Mouse (Mus musculus) CH12.LX (cell line): ENCODE results near the gene Ripply1. TPM values are rescaled to one million over a fixed set of nuclear protein-coding genes. Genes with fewer than 3 reads are reported as not detected.

Experiments used
- DNase-seq: peaks from one replicate; pipeline ENCODE4 v3.0.0-alpha.2; 2013; ENCODE audit errors: extremely low read depth
- H3K27ac ChIP-seq: 2 replicates; pipeline ENCODE4 v1.5.1; 2012; ENCODE audit warnings: low read depth, mild to moderate bottlenecking, control low read depth, moderate library complexity; ENCODE audit not compliant: insufficient read depth
- H3K27me3 ChIP-seq: replicated peaks from 2 replicates; pipeline ENCODE3; 2012; ENCODE audit warnings: inconsistent platforms
- H3K36me3 ChIP-seq, 2 experiments: replicated peaks in 1 of 2; 2 replicates each; pipeline versions ENCODE3 to v1.6.1; 2012; ENCODE audit warnings: inconsistent platforms in 1 of 2, low read length in 1 of 2, mild to moderate bottlenecking in 1 of 2, mixed read lengths in 1 of 2, moderate library complexity in 1 of 2; ENCODE audit not compliant: control insufficient read depth in 1 of 2, insufficient read depth in 1 of 2
- H3K4me1 ChIP-seq, 2 experiments: 2 replicates each; pipeline ENCODE4 v1.6.1; 2012; ENCODE audit warnings: inconsistent platforms in 1 of 2, moderate library complexity in 1 of 2; ENCODE audit not compliant: insufficient read depth in 2 of 2, control insufficient read depth in 1 of 2
- H3K4me2 ChIP-seq: 2 replicates; pipeline ENCODE4 v1.6.1; 2012; ENCODE audit warnings: low read depth, mild to moderate bottlenecking, control low read depth; ENCODE audit not compliant: poor library complexity, insufficient read depth, severe bottlenecking
- H3K4me3 ChIP-seq, 3 experiments: fragments of 150-350 bp in 1 of 3; sonication (generic) in 1 of 3; replicated peaks in 1 of 3; 2 replicates each; pipeline versions ENCODE3 to v1.5.1; 2011 to 2012; ENCODE audit warnings: low read depth in 2 of 3, low read length in 2 of 3, mild to moderate bottlenecking in 2 of 3, moderate library complexity in 2 of 3, control low read depth in 1 of 3, improper control_type of control experiment in 1 of 3, inconsistent platforms in 1 of 3, mixed read lengths in 1 of 3; ENCODE audit not compliant: poor library complexity in 1 of 3
- H3K79me2 ChIP-seq: replicated peaks from 2 replicates; pipeline ENCODE4 v1.6.1; 2012; ENCODE audit warnings: mild to moderate bottlenecking, moderate library complexity; ENCODE audit not compliant: control insufficient read depth, poor library complexity, insufficient read depth, severe bottlenecking; ENCODE audit errors: extremely low read depth
- H3K9ac ChIP-seq: 2 replicates; pipeline ENCODE4 v1.6.1; 2012; ENCODE audit warnings: low read depth, mild to moderate bottlenecking, control low read depth, moderate library complexity; ENCODE audit not compliant: insufficient read depth
- H3K9me3 ChIP-seq: replicated peaks from 2 replicates; pipeline ENCODE3; 2012; ENCODE audit warnings: low read length, inconsistent platforms, mixed read lengths
- CHD1 ChIP-seq: IDR thresholded peaks from 2 replicates; pipeline ENCODE4 v1.6.1; 2012; ENCODE audit warnings: low read depth, low read length, improper control_type of control experiment, inconsistent platforms
- CHD2 ChIP-seq: IDR thresholded peaks from 2 replicates; pipeline ENCODE4 v1.6.1; 2011; ENCODE audit warnings: low read length, improper control_type of control experiment
- CTCF ChIP-seq, 2 experiments: IDR thresholded peaks in 1 of 2; conservative IDR thresholded peaks in 1 of 2; 2 replicates each; pipeline ENCODE4 v1.5.1; 2011 to 2012; ENCODE audit warnings: low read depth in 2 of 2, low read length in 2 of 2, improper control_type of control experiment in 1 of 2, inconsistent platforms in 1 of 2, mild to moderate bottlenecking in 1 of 2, moderate library complexity in 1 of 2
- E2F4 ChIP-seq: IDR thresholded peaks from 2 replicates; pipeline ENCODE4 v1.6.1; 2011; ENCODE audit warnings: low read depth, low read length, improper control_type of control experiment; ENCODE audit not compliant: insufficient replicate concordance
- GABPA ChIP-seq: IDR thresholded peaks from 2 replicates; pipeline ENCODE4 v1.6.1; 2012; ENCODE audit warnings: low read depth, low read length, improper control_type of control experiment, inconsistent platforms; ENCODE audit not compliant: insufficient replicate concordance
- HCFC1 ChIP-seq: IDR thresholded peaks from 2 replicates; pipeline ENCODE4 v1.6.1; 2012; ENCODE audit warnings: low read depth, mild to moderate bottlenecking, inconsistent platforms, low read length, improper control_type of control experiment
- JUN ChIP-seq: IDR thresholded peaks from 2 replicates; pipeline ENCODE4 v1.6.1; 2011; ENCODE audit warnings: low read depth, mild to moderate bottlenecking, low read length, improper control_type of control experiment, moderate library complexity; ENCODE audit not compliant: insufficient read depth
- JUND ChIP-seq: conservative IDR thresholded peaks from 2 replicates; pipeline ENCODE4 v1.6.1; 2011; ENCODE audit warnings: low read depth, low read length, improper control_type of control experiment
- MAZ ChIP-seq: IDR thresholded peaks from 2 replicates; pipeline ENCODE4 v1.6.1; 2012; ENCODE audit warnings: low read depth, mild to moderate bottlenecking, inconsistent platforms, low read length, improper control_type of control experiment, moderate library complexity
- MXI1 ChIP-seq: IDR thresholded peaks from 2 replicates; pipeline ENCODE4 v1.6.1; 2011; ENCODE audit warnings: mild to moderate bottlenecking, low read depth, low read length, improper control_type of control experiment
- MYC ChIP-seq: IDR thresholded peaks from 2 replicates; pipeline ENCODE4 v1.6.1; 2011; ENCODE audit warnings: low read depth, mild to moderate bottlenecking, improper control_type of control experiment, low read length
- NELFE ChIP-seq: IDR thresholded peaks from 2 replicates; pipeline ENCODE4 v1.6.1; 2011; ENCODE audit warnings: low read depth, low read length, improper control_type of control experiment
- PAX5 ChIP-seq: IDR thresholded peaks from 2 replicates; pipeline ENCODE4 v1.6.1; 2012; ENCODE audit warnings: low read length, inconsistent platforms, mixed read lengths
- POLR2AphosphoS2 ChIP-seq: IDR thresholded peaks from 2 replicates; pipeline ENCODE4 v1.6.1; 2011; ENCODE audit warnings: low read depth, low read length, improper control_type of control experiment
- RAD21 ChIP-seq: IDR thresholded peaks from 2 replicates; pipeline ENCODE4 v1.6.1; 2011; ENCODE audit warnings: low read depth, mild to moderate bottlenecking, low read length, improper control_type of control experiment, moderate library complexity
- RCOR1 ChIP-seq: conservative IDR thresholded peaks from 2 replicates; pipeline ENCODE4 v1.6.1; 2012; ENCODE audit warnings: low read depth, mild to moderate bottlenecking, inconsistent platforms, low read length, improper control_type of control experiment
- SIN3A ChIP-seq: IDR thresholded peaks from 2 replicates; pipeline ENCODE4 v1.6.1; 2012; ENCODE audit warnings: low read length, improper control_type of control experiment, inconsistent platforms
- SMC3 ChIP-seq: IDR thresholded peaks from 2 replicates; pipeline ENCODE4 v1.6.1; 2011; ENCODE audit warnings: low read depth, low read length, improper control_type of control experiment
- TBP ChIP-seq: conservative IDR thresholded peaks from 2 replicates; pipeline ENCODE4 v1.6.1; 2011; ENCODE audit warnings: low read depth, low read length, improper control_type of control experiment
- TCF12 ChIP-seq: IDR thresholded peaks from 2 replicates; pipeline ENCODE4 v1.6.1; 2014; ENCODE audit warnings: low read depth, mild to moderate bottlenecking, inconsistent platforms, low read length, improper control_type of control experiment
- UBTF ChIP-seq: IDR thresholded peaks from 2 replicates; pipeline ENCODE4 v1.6.1; 2012; ENCODE audit warnings: low read depth, mild to moderate bottlenecking, inconsistent platforms, low read length, improper control_type of control experiment, moderate library complexity
- USF2 ChIP-seq: conservative IDR thresholded peaks from 2 replicates; pipeline ENCODE4 v1.6.1; 2011; ENCODE audit warnings: low read depth, low read length, improper control_type of control experiment
- ZNF384 ChIP-seq: IDR thresholded peaks from 2 replicates; pipeline ENCODE4 v1.6.1; 2012; ENCODE audit warnings: low read depth, low read length, improper control_type of control experiment, inconsistent platforms
- dilution Hi-C: fragments of 300-500 bp; cut with MboI; formaldehyde crosslinking; loops from 2 replicates; pipeline ENCODE4 v1.14.3; 2020; ENCODE audit warnings: low sequenced_read_pairs; ENCODE audit not compliant: extremely low pct_unique_long_range_greater_than_20kb, extremely low pct_ligation_motif_present
- in situ Hi-C: fragments of 300-500 bp; cut with MboI; formaldehyde crosslinking; loops from 3 replicates; pipeline ENCODE4 v1.14.3; 2019; ENCODE audit warnings: low sequenced_read_pairs, low pct_ligation_motif_present, low pct_unique_long_range_greater_than_20kb, mixed read lengths
- polyA plus RNA-seq: library from polyadenylated mRNA; unstranded; fragments of >175 nt; gene quantifications from 2 replicates; pipeline ENCODE4 v1.2.1, GENCODE M21; 2012; ENCODE audit warnings: low read depth; ENCODE audit not compliant: insufficient read length
- total RNA-seq, 2 experiments: library from RNA; depleted of rRNA; stranded (reverse); fragments of 300-350 nt in 1 of 2; fragments of >200 nt in 1 of 2; gene quantifications; 2 replicates each; pipeline ENCODE4 v1.2.3; 2012 to 2014

Gene Ripply1
- total and polyA plus RNA-seq, 3 experiments: not detected

DNA sequence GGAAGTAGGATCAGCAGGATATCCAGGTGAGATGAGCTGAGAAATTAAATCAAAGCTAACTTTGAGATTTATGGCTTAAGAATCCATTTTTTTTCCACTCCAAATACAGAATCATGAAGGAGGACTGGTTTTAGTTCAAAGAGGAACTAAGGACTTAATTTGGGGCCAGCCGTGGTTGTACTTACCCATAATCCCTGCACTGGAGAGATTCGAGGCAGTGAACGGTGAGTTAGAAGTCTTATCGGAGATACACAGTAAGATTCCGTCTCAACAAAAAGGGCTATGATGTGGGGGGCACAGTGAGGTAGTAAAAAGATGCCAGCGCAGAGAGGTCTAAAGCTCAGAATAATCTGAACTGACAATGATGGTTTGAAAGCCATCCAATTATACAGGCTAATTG is 13.9 kb upstream of the Ripply1 start:
- in situ Hi-C loops (no loop called here), dilution Hi-C loops (no loop called here)
- no peak overlapping the region; the same call in 1 of the 2 replicates for H3K4me2 ChIP-seq
- TF ChIP-seq E2F4 (no peak), RCOR1 (no peak), JUN (no peak), SIN3A (no peak), ZNF384 (no peak), HCFC1 (no peak)
- no peaks in the 10 kb centered on the region for H3K27me3 ChIP-seq
- no peaks in the 10 kb centered on the region for H3K4me1 ChIP-seq
- H3K79me2 ChIP-seq: no peaks in the 10 kb centered on the region
- no peak for DNase-seq
- no peak overlapping the region for H3K9ac ChIP-seq
- H3K4me3 ChIP-seq: no peak overlapping the region
- no peaks in the 10 kb centered on the region for H3K9me3 ChIP-seq
- H3K27ac ChIP-seq: no peak overlapping the region
- H3K36me3 ChIP-seq: no peaks in the 10 kb centered on the region

DNA sequence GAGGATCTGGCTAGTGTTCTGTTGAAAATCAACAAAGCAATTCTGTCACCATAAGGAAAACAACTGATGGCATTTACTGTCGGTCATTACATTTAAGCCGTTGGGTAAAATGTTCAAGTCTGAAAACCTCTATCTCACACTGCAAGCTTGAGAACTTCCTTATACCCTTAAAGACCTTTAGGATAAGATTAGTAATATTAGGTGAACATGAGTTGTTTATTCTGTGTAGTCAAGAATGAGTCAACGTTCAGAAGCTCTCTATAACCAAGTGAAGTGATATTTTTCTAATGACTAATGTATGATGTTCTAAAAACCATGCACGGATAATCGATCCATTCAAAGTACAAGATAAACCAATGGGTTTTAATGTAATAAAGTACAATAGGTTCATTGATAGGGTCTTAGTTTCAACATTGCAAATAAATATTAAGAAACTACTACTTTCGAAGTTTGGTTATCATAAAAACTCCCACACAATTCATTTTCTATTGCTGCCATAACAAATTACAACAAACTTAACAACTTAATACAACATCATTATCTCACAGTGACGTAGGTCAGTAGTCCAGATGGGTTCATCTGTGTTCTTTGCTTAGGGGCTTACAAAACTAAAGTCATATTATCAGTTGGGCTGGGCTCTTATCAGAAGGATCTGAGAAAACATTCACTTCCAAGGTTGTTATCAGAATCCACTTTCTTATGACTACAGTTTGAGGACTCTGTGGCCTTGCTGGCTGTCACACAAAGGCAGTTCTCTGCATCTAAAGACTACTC is 12.1 kb upstream of the Ripply1 start:
- dilution Hi-C loops: no loop called here
- H3K79me2 ChIP-seq: no peaks in the 10 kb centered on the region

More for the DNA sequence above, 12.1 kb upstream of the Ripply1 start:
- Histone ChIP-seq H3K36me3 (no peaks in the 10 kb centered on the region), H3K4me1 (no peaks in the 10 kb centered on the region), H3K4me3 (no peak overlapping the region), H3K9ac (no peak overlapping the region), H3K27me3 (no peaks in the 10 kb centered on the region), H3K27ac (no peak overlapping the region), H3K9me3 (no peaks in the 10 kb centered on the region), H3K4me2 (no peak overlapping the region)
- no peak for DNase-seq
- no peak for TF ChIP-seq USF2
- no peak for TF ChIP-seq POLR2AphosphoS2
- TF ChIP-seq ZNF384: no peak
- no peak for TF ChIP-seq TCF12
- no peak for TF ChIP-seq MYC
- no peak for TF ChIP-seq CTCF (conservative IDR thresholded peaks at IDR 0.05 in 1 of 2, IDR thresholded peaks at IDR 0.05 in 1 of 2; ENCODE audit: low read depth in 2 of 2, low read length in 2 of 2)
- TF ChIP-seq UBTF: no peak
- no peak for TF ChIP-seq JUN
- no peak for TF ChIP-seq CHD1
- TF ChIP-seq JUND: no peak
- TF ChIP-seq SMC3: no peak
- TF ChIP-seq CHD2: no peak
- no peak for TF ChIP-seq GABPA
- TF ChIP-seq PAX5: no peak
- no peak for TF ChIP-seq SIN3A
- TF ChIP-seq RAD21: no peak
- TF ChIP-seq TBP: no peak
- no peak for TF ChIP-seq NELFE
- TF ChIP-seq MAZ: no peak
- TF ChIP-seq MXI1: no peak
- in situ Hi-C loops: no loop called here
